Mouse (Mus musculus): Measurements from ENCODE around the gene Cd9. TPM values are rescaled to one million over a fixed set of nuclear protein-coding genes. Genes with fewer than 3 reads are reported as not detected.
A peak's percentile ranks its signal among the peaks of the same experiment; 100 is the strongest.

The Cd9 gene
- polyA plus RNA-seq, 3 experiments from 2014 or later: 101 to 147 (median 147) TPM

GRCm38 (mm10) chr6:125433257-125433656 lies 61.3 kb downstream of the Cd9 start:
- no peak for ATAC-seq

DNA sequence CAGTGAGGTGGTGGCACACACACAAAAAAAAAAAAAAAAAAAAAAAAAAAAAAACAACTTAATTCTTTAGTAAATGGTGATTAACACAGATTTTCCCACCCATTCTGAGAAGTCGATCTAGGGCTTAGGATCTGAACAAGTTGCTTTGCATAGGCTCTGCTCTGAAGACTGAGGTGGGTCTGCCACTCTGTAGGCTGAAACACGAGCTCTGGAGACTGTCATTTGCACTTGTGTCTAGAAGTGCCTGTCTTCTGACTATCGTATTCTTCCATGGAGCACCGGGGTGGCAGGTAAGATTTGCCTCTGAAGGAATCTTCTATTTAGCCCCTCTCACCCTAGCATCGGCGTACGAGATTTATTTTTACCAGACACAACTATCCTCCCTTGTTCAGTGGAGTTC lies 62.1 kb downstream of the Cd9 start:
- ATAC-seq: no peak

- no peak for ATAC-seq
These were observed 63.6 kb downstream of the Cd9 start for GRCm38 (mm10) chr6:125430982-125431381.

DNA sequence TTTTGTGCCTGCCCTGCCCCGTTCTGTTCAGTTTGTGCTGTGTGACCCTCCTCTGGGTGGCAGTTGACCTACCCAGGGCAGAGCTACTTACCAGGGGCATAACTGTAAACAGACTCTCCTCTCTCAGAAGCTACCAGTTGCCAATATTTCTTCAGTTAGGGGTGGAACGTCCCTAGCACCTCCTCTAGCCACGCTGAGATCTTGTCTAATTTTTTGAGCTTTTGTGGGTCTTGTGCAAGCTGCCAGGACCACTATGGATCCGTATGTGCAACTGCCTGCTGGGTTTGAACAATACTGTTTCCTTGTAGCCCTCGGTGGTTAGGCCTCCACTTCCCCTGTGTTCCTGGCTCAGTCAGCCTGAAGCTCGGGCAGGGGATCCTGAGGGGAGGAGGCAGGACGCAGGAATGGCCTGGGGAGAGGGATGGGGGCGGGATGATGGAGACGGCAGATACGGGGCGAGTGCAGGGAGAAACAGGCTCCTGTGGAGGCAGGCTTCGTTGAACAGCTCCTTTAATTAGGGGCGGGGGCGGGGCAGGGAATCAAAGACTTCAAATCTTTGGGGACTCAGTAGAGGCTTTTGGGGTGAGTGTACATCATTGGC lies 64.1 kb downstream of the Cd9 start:
- ATAC-seq: no peak

- ATAC-seq: no peak
These were observed 64.8 kb downstream of the Cd9 start for GRCm38 (mm10) chr6:125429741-125430140.

- peak; percentile 68 for ATAC-seq
These were observed 67.9 kb downstream of the Cd9 start for GRCm38 (mm10) chr6:125426383-125427360.

- peak; percentile 39 for ATAC-seq
These were observed 69.1 kb downstream of the Cd9 start for GRCm38 (mm10) chr6:125425205-125426090.

DNA sequence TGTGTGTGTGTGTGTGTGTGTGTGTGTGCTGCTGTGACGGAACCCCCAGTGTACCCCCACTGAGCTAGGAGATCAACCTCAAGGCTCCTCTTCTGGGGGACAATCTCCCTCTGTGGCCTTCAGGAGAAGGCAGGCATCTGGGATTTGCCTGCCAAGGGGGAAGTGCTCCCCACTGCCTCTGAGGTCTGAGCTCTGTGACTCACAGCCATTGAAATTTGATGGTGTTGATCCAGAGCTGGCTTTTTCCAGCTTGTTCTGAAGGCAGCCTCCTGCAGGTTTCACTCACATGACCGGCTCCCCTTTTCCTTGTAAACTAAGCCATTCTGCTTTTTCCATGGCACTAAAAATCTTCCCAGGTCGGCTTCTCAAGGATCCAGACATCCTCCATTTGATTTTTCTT lies 70.4 kb downstream of the Cd9 start:
- ATAC-seq: no peak

GRCm38 (mm10) chr6:125423507-125423906 lies 71.1 kb downstream of the Cd9 start:
- ATAC-seq: no peak

GRCm38 (mm10) chr6:125423099-125423498 lies 71.5 kb downstream of the Cd9 start:
- ATAC-seq: no peak

GRCm38 (mm10) chr6:125422051-125422822 lies 72.4 kb downstream of the Cd9 start:
- ATAC-seq: peak; percentile 53

DNA sequence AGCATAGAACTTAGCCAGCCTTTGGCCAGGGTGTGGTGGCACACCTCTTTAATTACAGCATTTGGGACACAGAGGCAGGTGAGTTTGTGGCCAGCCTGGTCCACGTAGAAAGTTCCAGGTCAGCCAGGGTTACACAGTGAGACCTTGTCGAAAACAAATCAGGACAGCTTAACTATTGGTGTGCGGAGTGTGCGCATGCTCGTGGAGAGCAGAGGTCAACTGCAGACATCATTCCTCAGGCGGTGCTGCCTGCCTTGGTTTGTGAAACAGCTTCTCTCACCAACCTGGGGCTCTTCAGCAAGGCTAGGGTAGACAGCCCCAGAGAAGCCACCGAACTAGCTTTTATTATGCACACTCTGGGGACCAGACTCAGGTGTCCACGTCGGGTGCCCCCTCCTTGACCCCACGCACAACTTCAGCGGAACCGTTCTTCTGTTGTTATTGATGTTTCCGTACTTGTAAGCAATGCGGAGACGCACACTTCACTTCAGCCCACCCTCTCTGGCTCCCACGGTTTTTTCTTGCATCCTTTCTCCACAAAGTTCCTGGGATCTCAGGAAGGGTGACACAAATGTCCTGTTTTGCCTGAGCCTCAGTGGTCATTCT lies 74.0 kb downstream of the Cd9 start:
- no peak for ATAC-seq

DNA sequence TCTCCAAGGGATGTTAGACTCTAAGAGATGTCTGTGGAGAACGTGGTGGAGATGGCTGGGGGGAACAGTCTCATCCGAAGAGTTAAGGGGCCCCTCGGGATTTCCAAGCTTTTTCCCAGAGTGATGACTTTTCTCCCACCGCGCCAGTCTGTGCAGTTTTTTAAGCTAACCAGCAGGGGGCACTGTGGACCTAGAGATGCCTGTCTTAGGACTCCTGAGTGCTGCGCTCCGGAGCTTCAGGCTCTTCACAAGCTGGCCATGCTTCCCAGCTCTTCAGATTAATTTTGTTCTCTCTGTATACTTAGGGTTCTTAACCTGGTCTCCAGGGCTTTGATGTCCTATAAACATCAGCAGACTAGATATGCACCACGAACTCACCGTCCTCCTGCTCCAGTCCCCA lies 75.8 kb downstream of the Cd9 start:
- peak; percentile 45 for ATAC-seq

GRCm38 (mm10) chr6:125413326-125413725 lies 81.3 kb downstream of the Cd9 start:
- ATAC-seq: no peak

DNA sequence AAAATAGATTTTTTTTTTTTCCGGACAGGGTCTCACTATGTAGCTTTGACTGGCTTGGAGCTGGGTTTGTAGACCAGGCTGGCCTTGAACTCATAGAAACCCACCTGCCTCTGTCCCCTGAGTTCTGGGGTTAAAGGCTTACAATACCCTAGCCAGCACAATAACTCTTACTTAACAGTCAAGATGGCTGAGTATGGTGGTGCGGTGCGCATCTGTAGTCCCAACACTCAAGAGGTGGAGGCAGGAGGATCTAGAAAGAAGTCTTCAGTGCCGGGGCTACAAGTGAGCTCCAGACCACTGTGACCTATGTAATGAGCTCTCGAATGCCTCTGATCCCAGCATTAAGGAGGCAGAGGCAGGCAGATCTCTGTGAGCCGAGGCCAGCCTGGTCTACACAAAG lies 82.9 kb downstream of the Cd9 start:
- ATAC-seq: no peak

- ATAC-seq: no peak
These were observed 83.5 kb downstream of the Cd9 start for GRCm38 (mm10) chr6:125410995-125411547.

- ATAC-seq: no peak
These were observed 84.0 kb downstream of the Cd9 start for GRCm38 (mm10) chr6:125410551-125410950.

Data from inflammation-experienced regulatory T-cells, adult 6 months (primary cell).